Comparison of ENCODE assay signal across 9 mouse cellular contexts in genomic region chr10:75832272-75832895, GRCm38 (mm10). TPM values are rescaled to one million over a fixed set of nuclear protein-coding genes. Genes with fewer than 3 reads are reported as not detected.
A peak's percentile ranks its signal among the peaks of the same experiment; 100 is the strongest.
DNase-seq lines count a peak whose midpoint lies in the region; ATAC-seq lines count a peak whose summit lies in the region.
"Had no signal": no experiment of that assay in that cellular context is flagged by ENCODE, and none has a peak within 500 bp of the region (broad histone marks: within the 10 kb centered on the region; RNA-seq: fewer than 3 reads in every experiment).

No protein-coding gene starts in this region.

- peaks cover 8% of the 10 kb centered on the region; the same call in 1 of the 2 replicates for H3K27me3 ChIP-seq in embryonic facial prominence, embryonic 14.5 days (replicated peaks; ENCODE audit: control insufficient read depth, insufficient read depth, low read length)

- H3K4me2 ChIP-seq in embryonic facial prominence, embryonic 14.5 days (ENCODE audit: low read depth, low read length) = no peak overlapping the region
- H3K4me2 ChIP-seq: hindbrain, embryonic 15.5 days had no signal

- WGBS in embryonic facial prominence, embryonic 14.5 days = 67% methylated on average over 13 of the region's 13 CpGs

- H3K27ac ChIP-seq in embryonic facial prominence, embryonic 14.5 days (replicated peaks; ENCODE audit: low read depth, low read length) = no peak overlapping the region
- H3K27ac ChIP-seq: hindbrain, embryonic 15.5 days had no signal

- no peak overlapping the region for H3K4me3 ChIP-seq in embryonic facial prominence, embryonic 14.5 days (ENCODE audit: low read depth, low read length)
- H3K4me3 ChIP-seq: hindbrain, embryonic 15.5 days had no signal

- H3K9me3 ChIP-seq in embryonic facial prominence, embryonic 14.5 days (ENCODE audit: control insufficient read depth, low read length) = no peaks in the 10 kb centered on the region
- H3K9me3 ChIP-seq: hindbrain, embryonic 15.5 days had no signal

- no peak for ATAC-seq in CD4-positive, CD25-positive, alpha-beta regulatory T cell, adult 4 months
- no peak for ATAC-seq in embryonic facial prominence, embryonic 14.5 days (ENCODE audit: low read depth)

- DNase-seq in CD4-positive, CD25-positive, alpha-beta regulatory T cell, adult 2 months (ENCODE audit: low read depth, low spot score) = peak; percentile 89
- peak; percentile 53 for DNase-seq in right cerebral cortex, adult 18-20 months
- no peak for DNase-seq in right cerebral cortex, postnatal 4 days
- peak; percentile 64 for DNase-seq in embryonic facial prominence, embryonic 14.5 days (ENCODE audit: low spot score)
- peak; percentile 77 for DNase-seq in kidney, postnatal 14 days
- DNase-seq in mesoderm, embryonic 11.5 days (ENCODE audit: low read depth, low spot score) = peak; percentile 37
- DNase-seq in thymus, postnatal 25 days = peak; percentile 78

- H3K36me3 ChIP-seq in embryonic facial prominence, embryonic 14.5 days (ENCODE audit: control insufficient read depth, insufficient read depth, low read length) = no peaks in the 10 kb centered on the region
- H3K36me3 ChIP-seq: hindbrain, embryonic 15.5 days had no signal

- H3K4me1 ChIP-seq in embryonic facial prominence, embryonic 14.5 days (ENCODE audit: control insufficient read depth, insufficient read depth, low read length) = peaks cover 28% of the 10 kb centered on the region

- no peak overlapping the region for H3K9ac ChIP-seq in embryonic facial prominence, embryonic 14.5 days (ENCODE audit: low read depth, low read length)
- H3K9ac ChIP-seq: hindbrain, embryonic 15.5 days had no signal

RNA-seq across cellular contexts. Expression of gene Gstt2, which starts 4.8 kb away (rescaled TPM):
- polyA plus RNA-seq in CD4-positive, CD25-positive, alpha-beta regulatory T cell, adult 4 months (2017; shearing (Covaris generic)) = 10 to 100 TPM; 47.5 to 54.8 TPM
- polyA plus RNA-seq in embryonic facial prominence, embryonic 14.5 days (2014; fragmentation: Nextera tagmentation; extraction: Ambion mirVana) = 9.7 and 12.9 TPM in 2 replicates

RNA-seq across cellular contexts. Expression of gene Gstt4, which starts 10.0 kb away (rescaled TPM):
- polyA plus RNA-seq in CD4-positive, CD25-positive, alpha-beta regulatory T cell, adult 4 months (2017; shearing (Covaris generic)) = not detected
- polyA plus RNA-seq in embryonic facial prominence, embryonic 14.5 days (2014; fragmentation: Nextera tagmentation; extraction: Ambion mirVana) = not detected in 2 replicates
- polyA plus RNA-seq: hindbrain, embryonic 15.5 days had no signal

RNA-seq across cellular contexts. Expression of gene Mif, which starts 27.7 kb away (rescaled TPM):
- polyA plus RNA-seq in CD4-positive, CD25-positive, alpha-beta regulatory T cell, adult 4 months (2017; shearing (Covaris generic)) = 100 to 1,000 TPM; 486 to 555 TPM
- 1,291 and 1,408 TPM in 2 replicates for polyA plus RNA-seq in embryonic facial prominence, embryonic 14.5 days (2014; fragmentation: Nextera tagmentation; extraction: Ambion mirVana)

RNA-seq across cellular contexts. Expression of gene Gstt1, which starts 34.0 kb away (rescaled TPM):
- 1 to 10 TPM in 1 of 2 experiments, not detected in 1; 1.3 TPM for polyA plus RNA-seq in CD4-positive, CD25-positive, alpha-beta regulatory T cell, adult 4 months (2017; shearing (Covaris generic))
- 16.0 and 18.4 TPM in 2 replicates for polyA plus RNA-seq in embryonic facial prominence, embryonic 14.5 days (2014; fragmentation: Nextera tagmentation; extraction: Ambion mirVana)

RNA-seq across cellular contexts. Expression of gene Gstt3, which starts 51.2 kb away (rescaled TPM):
- 10 to 100 TPM in 1 of 2 experiments, 1 to 10 TPM in 1; 6.4 to 16.8 TPM for polyA plus RNA-seq in CD4-positive, CD25-positive, alpha-beta regulatory T cell, adult 4 months (2017; shearing (Covaris generic))
- 19.9 and 22.5 TPM in 2 replicates for polyA plus RNA-seq in embryonic facial prominence, embryonic 14.5 days (2014; fragmentation: Nextera tagmentation; extraction: Ambion mirVana)
